Mouse (Mus musculus) thymus, adult 18-20 months (tissue): ENCODE results near the gene Arid3a.

Source experiments
- DNase-seq, 2 experiments: peaks; one replicate each; pipeline ENCODE4 v3.0.0; 2022; ENCODE audit warnings: mixed read lengths in 2 of 2

The Arid3a gene

DNA sequence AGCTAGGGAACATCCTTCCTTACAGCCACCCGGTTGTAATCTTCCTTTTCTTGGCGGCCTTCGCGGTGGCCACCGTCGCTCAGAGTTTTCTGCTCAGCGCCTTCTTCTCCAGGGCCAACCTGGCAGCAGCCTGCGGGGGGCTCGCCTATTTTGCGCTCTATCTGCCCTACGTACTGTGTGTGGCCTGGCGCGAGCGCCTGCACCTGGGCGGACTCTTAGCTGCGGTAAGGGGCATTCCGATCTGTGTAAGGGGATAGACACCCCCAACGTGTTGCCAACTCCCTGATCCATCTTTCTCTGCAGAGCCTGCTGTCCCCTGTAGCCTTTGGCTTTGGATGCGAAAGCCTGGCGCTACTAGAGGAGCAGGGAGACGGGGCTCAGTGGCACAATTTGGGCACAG is 76.0 kb downstream of the Arid3a start:
- DNase-seq = no peak

- no peak for DNase-seq
Observed at GRCm38 (mm10) chr10:80003374-80004232, 76.8 kb downstream of the Arid3a start.

GRCm38 (mm10) chr10:80004233-80004705 is 77.4 kb downstream of the Arid3a start:
- DNase-seq = no peak
